Mouse (Mus musculus) small intestine, adult 2 months (tissue): ENCODE results near the gene Coro1c.

ENCODE experiments used
- CTCF ChIP-seq: fragments of 200-500 bp; IDR thresholded peaks from 2 replicates; pipeline ENCODE4 v1.5.1; 2012; ENCODE audit warnings: low read depth, mild to moderate bottlenecking, control low read depth, inconsistent platforms, low read length, moderate library complexity, mixed read lengths; ENCODE audit not compliant: insufficient replicate concordance, insufficient read length; ENCODE audit errors: extremely low read depth
- POLR2A ChIP-seq: fragments of 200-500 bp; IDR thresholded peaks from 2 replicates; pipeline ENCODE4 v1.6.1; 2012; ENCODE audit warnings: low read depth, mild to moderate bottlenecking, control low read depth, inconsistent platforms, low read length, moderate library complexity

GRCm38 (mm10) chr5:113799691-113800090, 108.9 kb downstream of the Coro1c start:
- TF ChIP-seq CTCF = no peak
- TF ChIP-seq POLR2A = no peak
